Mouse (Mus musculus) midbrain, embryonic 12.5 days (tissue): ENCODE results near the gene Ifna15. TPM values are rescaled to one million over a fixed set of nuclear protein-coding genes. Genes with fewer than 3 reads are reported as not detected.
"Not testable (repeated sequence)": the region's sequence is repeated elsewhere in the genome, so short reads cannot be mapped to it uniquely, and the experiment has no call there.

ENCODE experiments used
- ATAC-seq: fragments of 200-750 bp; cut with Nextera tagmentation; 2 replicates; pipeline ENCODE4 v1.8.0; 2017; ENCODE audit warnings: low read depth, moderate TSS enrichment, moderate library complexity; ENCODE audit not compliant: low FRiP score
- H3K27ac ChIP-seq: fragments of 300-500 bp; sonication (generic); replicated peaks from 2 replicates; pipeline ENCODE4 v1.5.1; 2016; ENCODE audit warnings: mild to moderate bottlenecking
- H3K27me3 ChIP-seq: fragments of 300-500 bp; sonication (generic); 2 replicates; pipeline ENCODE4 v1.6.1; 2016; ENCODE audit warnings: mild to moderate bottlenecking
- H3K36me3 ChIP-seq: fragments of 300-500 bp; sonication (generic); 2 replicates; pipeline ENCODE4 v1.6.1; 2016
- H3K4me1 ChIP-seq: fragments of 300-500 bp; sonication (generic); 2 replicates; pipeline ENCODE4 v1.6.1; 2016
- H3K4me2 ChIP-seq: fragments of 300-500 bp; sonication (generic); replicated peaks from 2 replicates; pipeline ENCODE4 v1.6.1; 2016; ENCODE audit warnings: mild to moderate bottlenecking, moderate library complexity
- H3K4me3 ChIP-seq: fragments of 300-500 bp; sonication (generic); 2 replicates; pipeline ENCODE4 v1.5.1; 2016; ENCODE audit warnings: mild to moderate bottlenecking
- H3K9ac ChIP-seq: fragments of 300-500 bp; sonication (generic); replicated peaks from 2 replicates; pipeline ENCODE4 v1.6.1; 2016; ENCODE audit warnings: mild to moderate bottlenecking, moderate library complexity
- H3K9me3 ChIP-seq: fragments of 300-500 bp; sonication (generic); 2 replicates; pipeline ENCODE4 v1.6.1; 2016; ENCODE audit warnings: mild to moderate bottlenecking
- WGBS: fragments of 180-500 bp; shearing (Covaris S2); methylation state at CpG from one replicate; pipeline ENCODE4 v1.1.7; 2016; 5-methylcytosine and 5-hydroxymethylcytosine counted together
- polyA plus RNA-seq: library from polyadenylated mRNA; unstranded; fragments of >200 nt; fragmentation: Nextera tagmentation; extraction: Ambion mirVana; gene quantifications from 2 replicates; pipeline ENCODE4 v1.2.1, GENCODE M21; 2016

The Ifna15 gene
- polyA plus RNA-seq, result not detected in 2 replicates

GRCm38 (mm10) chr4:88558145-88558544 lies at the start of gene Ifna15:
Gene Ifna15, minus strand, starts transcription at chr4:88558245.
- H3K36me3 ChIP-seq, H3K27me3 ChIP-seq, H3K27ac ChIP-seq, H3K9ac ChIP-seq, H3K4me2 ChIP-seq, ATAC-seq, H3K4me3 ChIP-seq, H3K9me3 ChIP-seq, H3K4me1 ChIP-seq: not testable (repeated sequence)

- Histone ChIP-seq H3K4me2 (no peak within 1 kb of the TSS), H3K27ac (no peak within 1 kb of the TSS), H3K9ac (no peak within 1 kb of the TSS), H3K4me3 (no peak within 1 kb of the TSS), H3K4me1 (no peaks in the 10 kb centered on the region), H3K36me3 (no peaks in the 10 kb centered on the region), H3K9me3 (no peaks in the 10 kb centered on the region), H3K27me3 (no peaks in the 10 kb centered on the region)
- no peak for ATAC-seq
Observed at GRCm38 (mm10) chr4:88603276-88603675, 45.2 kb upstream of the Ifna15 start, which contains the start of gene Ifna12. Gene Ifna12, minus strand, starts transcription at chr4:88603376.

- WGBS, result 91% methylated on average over 1 of the region's 1 CpGs
- H3K9ac ChIP-seq, result no peak within 1 kb of the TSS
- H3K4me1 ChIP-seq, result no peaks in the 10 kb centered on the region
- H3K9me3 ChIP-seq, result no peaks in the 10 kb centered on the region
- no peak within 1 kb of the TSS for H3K4me2 ChIP-seq
- ATAC-seq, result no peak
- H3K4me3 ChIP-seq, result no peak within 1 kb of the TSS
- no peaks in the 10 kb centered on the region for H3K36me3 ChIP-seq
- no peaks in the 10 kb centered on the region for H3K27me3 ChIP-seq
- no peak within 1 kb of the TSS for H3K27ac ChIP-seq
Observed at GRCm38 (mm10) chr4:88592285-88592684, 34.2 kb upstream of the Ifna15 start, which contains the start of gene Ifna9. Gene Ifna9, minus strand, starts transcription at chr4:88592385.

- no peaks in the 10 kb centered on the region for H3K4me1 ChIP-seq
- no peaks in the 10 kb centered on the region for H3K27me3 ChIP-seq
- no peak within 1 kb of the TSS for H3K27ac ChIP-seq
- WGBS, result 75% methylated on average over 1 of the region's 1 CpGs
- H3K9me3 ChIP-seq, result no peaks in the 10 kb centered on the region
- H3K36me3 ChIP-seq, result no peaks in the 10 kb centered on the region
- no peak within 1 kb of the TSS for H3K9ac ChIP-seq
- no peak within 1 kb of the TSS for H3K4me2 ChIP-seq
- ATAC-seq, result no peak
- no peak within 1 kb of the TSS for H3K4me3 ChIP-seq
Observed at GRCm38 (mm10) chr4:88571698-88572097, 13.7 kb upstream of the Ifna15 start, which contains the start of gene Ifna14. Gene Ifna14, minus strand, starts transcription at chr4:88571798.

- Histone ChIP-seq H3K36me3 (no peaks in the 10 kb centered on the region), H3K27me3 (no peaks in the 10 kb centered on the region), H3K4me2 (no peak overlapping the region), H3K9me3 (no peaks in the 10 kb centered on the region), H3K4me3 (no peak overlapping the region), H3K4me1 (no peaks in the 10 kb centered on the region), H3K27ac (no peak overlapping the region), H3K9ac (no peak overlapping the region)
- no peak for ATAC-seq
- WGBS, result 95% methylated on average over 1 of the region's 1 CpGs
Observed at GRCm38 (mm10) chr4:88561791-88562190, 3.7 kb upstream of the Ifna15 start.

- H3K27ac ChIP-seq, result no peak overlapping the region
- H3K4me3 ChIP-seq, result 0 out of 2 replicates have a peak overlapping the region, but pooled peaks have one; percentile 12
- 36% methylated on average over 22 of the region's 22 CpGs for WGBS
- H3K9me3 ChIP-seq, result no peaks in the 10 kb centered on the region
- peaks cover 4% of the 10 kb centered on the region; the same call in 1 of the 2 replicates for H3K4me1 ChIP-seq
- H3K27me3 ChIP-seq, result no peaks in the 10 kb centered on the region
- peak overlapping the region; percentile 39 for H3K4me2 ChIP-seq
- ATAC-seq, result peak; percentile 84
- H3K9ac ChIP-seq, result no peak overlapping the region
- H3K36me3 ChIP-seq, result no peaks in the 10 kb centered on the region
Observed at GRCm38 (mm10) chr4:88550161-88550945, 7.7 kb downstream of the Ifna15 start.

GRCm38 (mm10) chr4:88547986-88548385 lies 10.1 kb downstream of the Ifna15 start:
- H3K36me3 ChIP-seq, result no peaks in the 10 kb centered on the region
- no peak overlapping the region for H3K27ac ChIP-seq
- no peaks in the 10 kb centered on the region for H3K27me3 ChIP-seq
- ATAC-seq, result no peak
- H3K4me3 ChIP-seq, result no peak overlapping the region
- no peak overlapping the region for H3K4me2 ChIP-seq
- no peak overlapping the region for H3K9ac ChIP-seq
- no peaks in the 10 kb centered on the region for H3K9me3 ChIP-seq
- peaks cover 4% of the 10 kb centered on the region; the same call in 1 of the 2 replicates for H3K4me1 ChIP-seq
- WGBS, result 79% methylated on average over 1 of the region's 1 CpGs

GRCm38 (mm10) chr4:88543649-88544234 lies 14.3 kb downstream of the Ifna15 start:
- no peak overlapping the region for H3K9ac ChIP-seq
- no peaks in the 10 kb centered on the region for H3K27me3 ChIP-seq
- H3K4me1 ChIP-seq, result no peaks in the 10 kb centered on the region
- no peak overlapping the region for H3K27ac ChIP-seq
- H3K4me2 ChIP-seq, result no peak overlapping the region
- no peaks in the 10 kb centered on the region for H3K36me3 ChIP-seq
- peak; percentile 77 for ATAC-seq
- H3K9me3 ChIP-seq, result no peaks in the 10 kb centered on the region
- 33% methylated on average over 2 of the region's 2 CpGs for whole genome bisulfite sequencing
- no peak overlapping the region for H3K4me3 ChIP-seq

- Histone ChIP-seq H3K4me3 (no peak overlapping the region), H3K36me3 (no peaks in the 10 kb centered on the region), H3K4me2 (no peak overlapping the region), H3K4me1 (no peaks in the 10 kb centered on the region), H3K9ac (no peak overlapping the region), H3K27ac (no peak overlapping the region), H3K9me3 (no peaks in the 10 kb centered on the region), H3K27me3 (no peaks in the 10 kb centered on the region)
- 83% methylated on average over 12 of the region's 12 CpGs for WGBS
- ATAC-seq, result no peak
Observed at GRCm38 (mm10) chr4:88537328-88537727, 20.7 kb downstream of the Ifna15 start.

- Histone ChIP-seq H3K36me3 (no peaks in the 10 kb centered on the region), H3K9ac (no peak overlapping the region), H3K4me3 (no peak overlapping the region), H3K9me3 (no peaks in the 10 kb centered on the region), H3K4me2 (no peak overlapping the region), H3K27me3 (no peaks in the 10 kb centered on the region), H3K27ac (no peak overlapping the region), H3K4me1 (no peaks in the 10 kb centered on the region)
- 87% methylated on average over 7 of the region's 7 CpGs for WGBS
- no peak for ATAC-seq
Observed at GRCm38 (mm10) chr4:88536640-88537039, 21.4 kb downstream of the Ifna15 start.

GRCm38 (mm10) chr4:88535742-88536141 lies 22.3 kb downstream of the Ifna15 start:
- H3K4me2 ChIP-seq, result no peak overlapping the region
- ATAC-seq, result no peak
- H3K9ac ChIP-seq, result no peak overlapping the region
- 87% methylated on average over 1 of the region's 1 CpGs for WGBS
- no peak overlapping the region for H3K27ac ChIP-seq
- no peaks in the 10 kb centered on the region for H3K4me1 ChIP-seq
- no peaks in the 10 kb centered on the region for H3K9me3 ChIP-seq
- no peaks in the 10 kb centered on the region for H3K27me3 ChIP-seq
- H3K36me3 ChIP-seq, result no peaks in the 10 kb centered on the region
- no peak overlapping the region for H3K4me3 ChIP-seq

GRCm38 (mm10) chr4:88534903-88535302 lies 23.1 kb downstream of the Ifna15 start:
- no peak for ATAC-seq
- no peaks in the 10 kb centered on the region for H3K4me1 ChIP-seq
- no peak overlapping the region for H3K27ac ChIP-seq
- H3K9me3 ChIP-seq, result no peaks in the 10 kb centered on the region
- H3K9ac ChIP-seq, result no peak overlapping the region
- no peaks in the 10 kb centered on the region for H3K27me3 ChIP-seq
- H3K36me3 ChIP-seq, result no peaks in the 10 kb centered on the region
- WGBS, result 95% methylated on average over 1 of the region's 1 CpGs
- no peak overlapping the region for H3K4me3 ChIP-seq
- H3K4me2 ChIP-seq, result no peak overlapping the region
